Mouse (Mus musculus) CD8-positive naive resting alpha-beta T cell, adult 2 months (primary cell): ENCODE data around the gene Slc35f3.

ENCODE experiments used
- DNase-seq, 2 experiments: peaks; one replicate each; pipeline ENCODE4 v3.0.0; 2022; ENCODE audit warnings: low read depth in 2 of 2, low spot score in 2 of 2

Slc35f3 gene

DNA sequence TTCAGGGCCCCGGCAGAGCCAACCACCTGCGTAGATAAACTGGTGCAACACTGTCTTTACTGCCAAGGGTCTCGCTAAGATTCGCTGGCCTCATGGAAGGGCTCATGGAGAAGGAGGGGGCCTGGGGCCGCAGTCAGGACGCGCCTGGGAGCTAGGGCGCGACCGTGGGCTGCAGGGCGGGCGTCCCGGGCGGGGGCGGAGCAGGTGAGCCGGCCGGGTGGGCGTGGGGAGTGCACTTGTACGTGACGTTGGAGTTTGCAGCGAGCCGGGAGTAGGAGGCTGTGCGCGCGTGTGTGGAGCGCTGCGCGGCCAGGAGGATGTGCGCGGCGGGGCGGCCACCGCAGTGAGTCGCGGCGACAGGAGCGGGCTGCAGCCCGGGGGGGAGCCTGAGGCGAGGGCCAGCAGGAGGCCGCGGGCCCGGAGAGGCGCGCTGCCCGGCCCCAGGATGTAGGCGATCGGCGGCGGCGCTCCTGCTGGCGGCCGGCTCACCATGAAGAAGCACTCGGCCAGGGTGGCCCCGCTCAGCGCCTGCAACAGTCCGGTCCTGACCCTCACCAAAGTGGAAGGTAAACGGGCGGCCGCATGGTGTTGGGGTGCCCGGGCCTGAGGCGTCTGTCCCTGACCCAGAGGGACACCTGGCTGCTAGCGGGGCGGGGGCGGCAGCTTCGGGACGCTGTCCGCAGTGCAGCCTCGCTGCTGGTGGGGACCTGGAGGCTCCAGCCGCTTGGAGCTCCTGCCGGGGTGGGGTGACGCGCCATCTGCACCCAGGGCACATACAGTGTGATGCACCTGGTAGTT, at the start of gene Slc35f3:
Gene Slc35f3 (plus strand): TSS at position 263 of the 798 bp plus-strand sequence.
- DNase-seq = no peak

DNA sequence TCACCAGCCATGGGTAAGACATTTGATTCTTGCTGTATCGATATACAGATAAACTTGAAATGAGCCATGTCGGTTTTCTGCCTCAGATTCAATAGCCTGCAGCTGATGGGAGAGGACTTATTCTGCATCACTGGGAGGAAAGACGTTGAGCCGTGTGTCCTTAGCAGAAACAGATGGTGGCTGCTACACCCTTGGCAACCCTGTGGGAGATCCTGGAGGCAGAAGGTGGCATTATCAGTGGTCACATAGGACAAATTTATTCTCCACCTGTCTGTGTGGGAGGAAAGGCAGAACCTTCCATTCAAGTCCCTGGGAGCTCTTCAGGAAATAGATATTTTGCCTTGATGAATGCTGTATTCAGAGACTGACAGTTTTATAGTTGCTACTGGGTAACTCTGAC, 47.9 kb upstream of the Slc35f3 start:
- no peak for DNase-seq

DNA sequence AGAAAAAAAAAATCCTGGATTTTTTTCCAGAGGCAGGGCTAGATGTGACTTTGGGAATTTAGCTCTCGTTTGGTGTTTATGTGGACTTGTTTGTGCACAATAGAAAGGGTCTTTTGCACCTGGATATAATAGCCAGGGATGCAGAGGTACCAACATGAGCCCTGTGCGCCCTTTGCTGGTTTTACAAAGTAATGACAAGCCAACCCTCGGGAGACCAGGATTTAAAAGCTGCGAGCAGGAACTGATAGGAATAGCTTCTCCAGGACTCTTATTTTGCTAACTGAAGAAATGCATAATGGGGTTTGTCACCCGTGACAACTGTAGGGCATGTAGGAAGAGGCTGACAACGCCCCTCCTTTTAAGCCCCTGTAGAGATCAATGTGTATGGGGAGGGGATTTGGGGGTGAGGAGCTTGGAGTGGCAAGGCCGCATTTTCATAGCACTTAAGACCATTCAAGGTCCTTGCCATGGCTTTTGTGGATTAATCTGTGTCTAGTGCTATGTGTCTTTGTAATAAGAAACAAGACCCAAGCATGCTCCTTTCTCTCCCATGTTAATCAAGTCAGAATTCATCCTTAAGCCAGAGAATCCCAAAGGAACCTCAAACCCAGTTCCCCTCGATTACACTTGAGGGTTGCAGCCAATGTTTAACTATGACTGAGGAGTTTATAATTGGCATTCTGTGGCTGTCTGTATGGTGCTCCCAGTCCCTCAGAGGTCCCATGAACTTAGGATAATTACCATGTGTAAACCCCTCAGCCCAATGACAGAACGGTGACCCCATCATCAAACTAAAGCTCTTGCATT, 41.6 kb upstream of the Slc35f3 start:
- DNase-seq = no peak

DNA sequence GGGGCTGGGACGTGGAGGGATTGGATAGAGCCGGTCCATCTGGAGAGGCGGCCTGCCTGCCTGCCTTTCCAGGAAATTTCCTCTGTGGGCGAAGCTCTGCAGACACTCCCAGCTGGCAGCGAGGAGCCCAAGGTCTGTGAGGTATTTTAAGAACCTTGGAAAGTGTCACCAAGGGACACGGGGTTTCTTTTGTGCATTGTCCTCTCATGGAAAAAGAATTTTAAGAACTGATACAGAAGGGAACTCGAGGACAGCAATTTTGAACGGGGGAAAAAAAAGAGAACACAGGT, 41.0 kb upstream of the Slc35f3 start:
- no peak for DNase-seq

DNA sequence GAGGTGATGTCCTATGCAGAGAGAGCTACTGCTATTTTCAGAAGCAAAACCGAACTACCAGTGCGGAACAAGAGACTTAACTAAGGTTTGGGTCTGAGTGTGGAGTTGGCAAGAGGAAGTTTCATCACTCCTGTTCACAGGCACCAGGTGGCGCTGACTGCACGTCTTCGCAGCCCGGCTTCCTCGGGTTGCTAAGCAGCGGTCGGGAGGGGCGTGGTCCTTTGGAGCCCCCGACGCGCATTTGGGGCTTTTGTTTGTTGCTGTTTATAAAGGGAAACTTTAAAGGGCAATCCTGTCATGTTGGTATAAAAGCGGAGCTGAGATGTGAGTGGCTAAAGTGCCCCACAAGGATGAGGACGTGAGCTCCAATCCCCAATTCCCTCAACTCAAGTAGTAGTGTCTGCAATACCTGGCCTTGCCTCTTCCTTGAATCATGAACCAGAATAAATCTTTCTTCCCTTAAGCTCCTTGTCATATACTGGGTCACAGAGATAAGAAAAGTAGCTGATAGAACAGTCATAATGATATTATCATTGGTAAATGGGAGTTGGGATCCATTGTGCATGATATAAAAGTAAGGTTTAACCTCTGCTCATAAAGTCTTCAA, 40.1 kb upstream of the Slc35f3 start:
- DNase-seq = peak in 1 of 2 experiments; percentile 6

DNA sequence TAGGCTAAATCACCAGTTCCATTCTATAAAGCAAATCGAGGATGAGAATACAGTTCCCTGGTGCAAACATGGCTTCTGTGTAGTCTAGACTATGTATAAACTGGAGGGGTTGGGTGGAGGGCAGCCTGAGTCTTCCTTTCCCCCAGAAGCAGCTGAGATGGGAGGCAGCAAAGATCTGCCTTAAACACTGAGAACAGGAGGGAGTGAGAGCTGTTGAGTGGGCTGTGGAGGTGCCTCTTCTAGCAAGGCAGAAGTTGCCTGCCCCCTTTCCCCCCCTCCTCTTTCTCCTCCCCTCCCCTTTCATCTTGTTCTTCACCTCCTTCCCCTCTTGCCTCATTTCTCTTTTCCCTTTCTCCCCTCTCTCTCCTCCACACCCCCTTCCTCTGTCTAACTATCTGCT, 33.2 kb upstream of the Slc35f3 start:
- DNase-seq = no peak

DNA sequence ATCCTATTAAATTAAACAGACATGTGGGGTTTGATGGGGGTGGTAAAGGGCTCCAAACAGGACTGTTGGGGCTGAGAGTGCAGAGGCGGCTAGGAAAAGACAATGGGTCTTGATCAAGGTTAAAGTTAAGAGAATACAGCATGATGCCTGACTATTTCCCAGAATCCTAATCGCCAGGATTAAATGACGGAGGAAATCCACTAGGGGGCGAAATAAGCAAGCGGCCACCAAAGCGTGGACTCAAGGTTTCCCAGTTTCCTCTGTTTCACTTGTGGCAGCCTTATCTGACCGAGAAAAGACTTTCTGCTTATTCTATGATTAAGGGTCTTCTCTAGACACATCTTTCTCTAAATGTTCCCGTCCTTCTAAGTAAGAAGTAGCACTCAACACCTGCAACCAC, 31.2 kb upstream of the Slc35f3 start:
- no peak for DNase-seq

DNA sequence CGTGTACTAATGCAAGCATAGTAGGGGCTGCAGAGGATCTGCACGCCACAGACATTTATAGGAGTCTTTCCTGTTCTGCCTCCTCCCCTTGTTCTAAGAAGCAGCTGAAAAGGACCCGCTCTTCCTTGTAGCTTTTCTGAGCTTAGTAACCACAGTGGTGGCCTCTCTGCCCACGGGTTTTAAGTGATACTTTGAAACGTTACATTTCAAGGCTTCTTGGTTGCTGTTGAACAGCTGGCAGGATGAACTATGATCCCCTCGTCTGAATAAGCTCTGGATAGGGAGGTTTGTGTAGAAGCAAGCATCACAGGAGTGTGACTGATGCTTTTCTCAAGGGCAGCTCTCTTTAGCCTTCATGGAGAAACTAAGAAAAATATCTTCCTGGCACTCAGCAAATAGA, 28.6 kb upstream of the Slc35f3 start:
- no peak for DNase-seq

DNA sequence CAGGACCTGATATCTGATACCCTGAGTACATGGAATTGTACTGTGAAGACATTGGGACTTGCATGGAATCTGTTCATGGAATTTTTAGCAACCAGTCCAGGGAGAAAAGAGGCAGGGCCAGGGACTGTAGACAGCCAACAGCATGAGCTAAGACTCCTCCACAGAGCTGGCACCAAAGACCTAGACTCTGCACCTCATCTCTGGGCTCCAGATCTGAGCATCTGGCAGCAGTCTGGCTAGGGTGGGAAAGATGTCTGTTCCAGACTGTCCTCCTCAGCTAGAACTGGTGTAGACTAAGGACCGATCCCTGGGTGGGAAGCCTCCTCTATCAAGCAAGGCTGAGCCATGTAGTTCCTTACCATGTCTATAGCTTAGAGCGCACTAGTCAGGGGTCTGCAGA, 25.9 kb upstream of the Slc35f3 start:
- DNase-seq = no peak

DNA sequence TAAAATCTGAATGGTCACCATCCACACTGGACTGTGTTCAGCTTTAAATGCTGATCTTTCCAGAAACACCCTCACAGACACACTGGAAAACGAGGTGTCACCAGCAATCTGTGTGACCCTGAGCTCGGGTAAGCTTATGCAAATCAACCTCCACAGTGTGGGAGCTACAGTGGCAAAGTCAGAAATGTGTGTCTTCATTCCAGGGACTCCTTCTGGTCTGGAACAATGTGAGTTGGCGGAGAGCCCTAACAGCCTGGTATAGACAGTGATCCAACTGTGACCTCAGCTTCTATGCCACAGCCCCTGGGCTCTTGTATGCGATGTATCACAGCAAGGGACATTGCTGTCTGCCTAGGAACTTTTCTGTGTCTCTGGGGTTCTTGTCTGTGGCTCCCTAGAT, 25.3 kb upstream of the Slc35f3 start:
- DNase-seq = no peak

DNA sequence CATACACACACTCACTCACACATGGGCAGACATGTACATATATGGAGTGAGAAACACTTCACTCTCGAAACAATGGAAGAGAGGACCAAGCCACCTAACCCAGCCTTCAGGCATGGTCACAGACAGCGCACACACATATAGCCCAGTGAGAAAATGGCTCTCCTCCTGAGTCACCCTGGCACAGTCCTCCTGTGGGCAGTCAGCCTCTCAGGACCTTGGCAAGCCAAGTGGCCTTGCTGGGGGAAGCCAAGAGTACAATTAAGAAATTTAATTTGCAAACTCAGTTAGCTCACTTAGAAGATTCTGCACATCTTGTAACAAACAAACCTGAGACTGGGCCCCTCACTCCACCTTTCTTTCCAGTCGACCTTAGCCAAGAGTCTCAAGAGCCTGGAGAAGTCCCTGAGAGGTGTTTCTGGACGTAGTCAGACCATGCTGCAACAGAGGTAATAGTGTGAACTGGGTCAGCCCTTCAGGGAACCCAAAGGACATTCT, 23.4 kb upstream of the Slc35f3 start:
- no peak for DNase-seq

DNA sequence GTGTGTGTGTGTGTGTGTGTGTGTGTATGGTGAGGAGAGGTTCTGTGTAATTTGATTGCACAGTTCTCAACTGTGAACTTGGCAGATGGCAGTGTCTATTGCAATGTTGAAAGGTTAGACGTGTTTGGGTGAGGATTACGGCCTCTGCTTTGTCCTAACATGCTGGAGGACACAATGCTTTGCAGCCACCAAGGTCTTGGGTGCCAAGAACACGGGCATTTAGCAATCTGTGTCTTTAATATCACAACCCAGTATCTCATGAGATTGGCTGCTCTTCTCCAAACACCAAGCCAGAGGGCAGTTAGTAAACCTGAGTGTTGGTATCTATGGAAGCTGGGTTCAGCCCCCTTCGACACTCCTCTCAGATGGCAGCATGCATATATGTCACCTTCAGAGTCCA, 22.5 kb upstream of the Slc35f3 start:
- DNase-seq = no peak

DNA sequence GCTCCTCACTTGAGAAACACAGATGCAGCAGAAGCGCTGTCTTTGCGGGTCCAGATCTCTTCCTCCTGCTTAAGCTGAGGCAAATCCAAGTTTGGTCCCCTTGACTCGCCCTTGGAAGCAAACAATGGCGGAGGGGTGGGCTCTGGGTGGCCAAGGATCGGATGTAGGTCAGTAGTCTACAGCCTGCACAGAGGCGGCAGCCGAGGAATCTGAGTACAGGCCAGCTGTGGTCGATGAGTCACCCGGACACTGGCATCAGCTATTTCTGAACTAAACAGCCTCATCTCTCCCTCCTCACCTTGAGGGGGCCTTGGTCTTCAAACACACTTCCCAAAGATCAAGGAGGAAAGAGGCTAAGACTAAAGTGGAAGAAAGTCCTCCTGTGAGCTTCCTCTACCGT, 6.4 kb upstream of the Slc35f3 start:
- no peak for DNase-seq

DNA sequence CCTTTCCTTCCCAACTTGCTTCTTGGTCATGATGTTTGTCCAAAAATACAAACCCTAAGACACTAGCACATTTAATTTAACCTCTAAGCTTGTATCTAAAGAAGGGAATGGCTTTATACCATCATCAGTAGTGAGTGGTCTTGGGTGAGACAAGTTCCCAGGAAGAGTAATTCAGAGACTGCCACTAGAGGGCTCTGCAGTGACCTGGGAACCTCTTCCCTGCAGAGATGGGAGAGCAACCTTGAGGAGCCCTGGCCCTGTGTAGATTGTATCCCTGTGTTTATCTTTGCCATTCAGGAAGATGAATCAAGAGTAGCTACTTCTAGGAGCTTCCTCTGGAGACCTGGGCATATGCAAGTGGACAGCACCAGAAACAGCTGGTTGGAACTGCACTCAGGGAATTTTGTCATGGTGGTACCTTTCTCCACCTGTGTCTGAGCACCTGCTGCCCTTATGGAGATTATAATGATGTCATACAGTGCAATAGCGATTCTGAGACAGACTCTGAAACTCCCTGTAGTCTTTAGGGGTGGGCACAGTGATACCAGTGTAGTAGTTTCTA, 993 bp upstream of the Slc35f3 start:
- DNase-seq = peak in 1 of 2 experiments; percentile 1

DNA sequence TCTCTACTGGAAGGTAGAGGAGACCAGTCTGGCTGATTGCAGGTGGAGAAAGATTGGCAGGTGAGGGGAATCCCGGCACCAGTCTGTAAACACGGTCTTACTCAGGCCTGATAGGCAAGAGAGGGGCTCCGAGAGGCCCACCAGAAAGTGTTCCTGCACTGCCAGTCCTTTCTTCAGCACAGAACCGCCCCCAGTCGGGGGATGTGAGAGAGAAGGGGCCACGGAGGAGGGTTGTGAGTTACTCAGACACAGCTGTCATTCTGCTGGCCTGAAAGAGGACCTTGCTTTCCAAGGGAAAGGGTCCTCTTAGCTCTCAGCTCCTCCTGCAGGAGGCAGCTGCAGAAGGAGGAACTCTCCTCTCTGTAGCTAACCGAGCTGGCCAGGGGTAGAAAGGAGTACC, 975 bp downstream of the Slc35f3 start:
- no peak for DNase-seq

DNA sequence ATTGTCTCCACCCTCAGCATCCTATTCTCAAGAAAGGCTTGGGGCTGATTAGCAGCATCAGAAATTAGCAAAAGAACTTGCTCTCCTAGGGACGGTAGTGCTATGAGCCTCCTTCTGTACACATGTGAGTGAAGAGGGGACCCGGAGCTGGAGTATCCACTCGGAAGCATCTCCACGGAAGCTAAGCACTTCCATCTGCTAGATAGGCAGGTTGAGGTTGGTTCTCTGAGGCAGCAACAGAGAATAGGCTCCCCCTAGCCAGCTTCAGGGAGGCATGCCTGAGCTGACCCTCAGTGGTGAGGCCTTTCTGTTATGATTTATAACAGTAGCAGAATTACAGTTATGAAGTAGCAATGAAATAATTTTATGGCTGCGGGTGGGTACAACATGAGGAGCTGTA, 2.0 kb downstream of the Slc35f3 start:
- no peak for DNase-seq

DNA sequence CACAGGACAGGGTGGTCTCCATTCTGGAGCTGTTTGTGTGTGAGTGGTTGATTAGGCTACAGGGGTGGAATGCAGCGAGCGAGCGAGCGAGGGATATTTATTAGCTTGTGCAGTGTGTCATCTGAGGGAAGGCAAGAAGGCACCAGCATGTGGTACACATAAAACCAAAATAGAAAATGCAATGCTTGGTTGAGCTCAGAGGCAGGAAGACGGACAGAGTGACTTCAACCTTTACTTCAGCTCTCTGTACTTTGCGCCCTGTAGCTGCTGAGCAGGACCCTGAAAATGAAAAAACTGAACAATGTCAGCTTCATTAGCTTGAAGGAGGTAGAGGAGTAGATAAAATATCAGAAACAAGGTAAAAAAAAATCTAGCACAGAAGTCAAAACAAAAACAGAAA, 3.2 kb downstream of the Slc35f3 start:
- DNase-seq = no peak

DNA sequence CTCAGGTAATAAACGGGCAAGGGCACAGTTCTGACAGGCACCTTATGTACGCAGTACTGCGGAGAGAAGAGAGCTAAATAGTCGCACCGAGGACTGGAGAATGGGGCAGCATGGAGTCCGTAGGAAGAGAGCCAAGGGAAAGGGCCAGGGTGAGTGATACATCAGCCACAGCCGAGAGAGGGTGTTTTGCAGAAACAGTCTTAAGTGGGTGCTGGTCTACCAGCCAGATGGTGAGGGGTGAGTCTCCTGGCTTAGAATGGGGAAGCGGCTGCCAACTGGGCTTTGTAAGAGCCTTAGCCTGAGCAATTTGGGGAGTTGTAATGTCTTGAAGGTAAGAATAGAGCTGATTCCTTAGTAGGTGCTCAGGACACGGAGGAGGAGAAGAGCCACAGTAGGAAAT, 8.8 kb downstream of the Slc35f3 start:
- no peak for DNase-seq

DNA sequence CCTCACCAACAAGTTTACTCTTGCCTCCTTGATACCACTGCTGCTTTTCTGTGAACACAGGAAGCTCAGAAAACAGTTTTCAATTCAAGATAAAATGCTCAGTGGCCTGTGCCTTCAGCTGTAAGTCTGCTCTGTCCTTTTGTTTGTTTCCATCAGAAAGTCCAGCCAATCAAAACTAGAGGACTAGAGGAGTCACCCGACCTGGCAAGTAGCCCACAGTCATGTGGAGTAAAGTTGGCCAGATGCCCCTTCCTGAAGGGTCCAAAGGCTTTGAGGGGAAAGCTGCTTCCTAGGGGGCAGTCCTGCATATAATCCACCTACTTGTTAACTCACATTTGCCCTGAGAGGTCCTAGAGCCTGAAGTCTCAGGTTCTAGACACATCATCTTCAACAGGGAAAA, 10.7 kb downstream of the Slc35f3 start:
- DNase-seq = no peak

DNA sequence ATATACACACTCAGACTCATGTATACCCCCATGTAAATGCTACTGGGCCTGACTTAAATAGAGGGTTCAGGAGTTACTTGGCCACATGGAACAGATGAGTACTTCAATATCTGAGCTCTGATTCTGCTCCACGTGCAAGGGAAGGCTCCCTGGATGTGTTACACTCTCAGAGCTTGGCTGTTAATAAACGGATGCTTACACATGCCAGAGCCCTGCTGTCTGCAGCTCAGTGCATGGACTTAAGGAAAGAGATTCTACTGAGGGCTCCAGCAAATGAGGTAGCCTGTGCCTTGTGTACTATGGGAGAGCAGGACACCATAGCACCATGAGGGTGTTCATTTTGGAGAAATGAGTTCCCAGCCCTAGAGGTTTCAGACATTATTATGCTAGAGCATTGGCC, 26.6 kb downstream of the Slc35f3 start:
- DNase-seq = no peak

DNA sequence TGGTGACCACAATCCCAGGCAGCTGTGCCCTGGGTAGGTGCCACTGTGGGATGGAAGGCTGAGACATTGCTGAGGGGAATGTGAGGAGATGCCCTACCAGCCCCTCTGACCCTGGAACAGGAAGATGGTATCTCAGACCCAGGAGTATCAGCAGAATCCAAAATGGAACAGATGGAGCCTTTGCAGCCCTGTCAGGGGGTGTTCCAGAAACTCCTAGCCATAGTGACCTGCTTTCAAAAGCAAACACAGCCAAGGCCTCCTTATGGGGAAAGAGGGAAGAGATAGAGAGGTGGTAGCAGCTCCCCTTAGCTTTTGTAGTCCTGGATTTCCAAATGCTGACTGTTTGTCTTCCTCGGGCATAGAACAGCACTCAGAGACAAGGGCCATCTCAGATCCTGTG, 27.8 kb downstream of the Slc35f3 start:
- no peak for DNase-seq

DNA sequence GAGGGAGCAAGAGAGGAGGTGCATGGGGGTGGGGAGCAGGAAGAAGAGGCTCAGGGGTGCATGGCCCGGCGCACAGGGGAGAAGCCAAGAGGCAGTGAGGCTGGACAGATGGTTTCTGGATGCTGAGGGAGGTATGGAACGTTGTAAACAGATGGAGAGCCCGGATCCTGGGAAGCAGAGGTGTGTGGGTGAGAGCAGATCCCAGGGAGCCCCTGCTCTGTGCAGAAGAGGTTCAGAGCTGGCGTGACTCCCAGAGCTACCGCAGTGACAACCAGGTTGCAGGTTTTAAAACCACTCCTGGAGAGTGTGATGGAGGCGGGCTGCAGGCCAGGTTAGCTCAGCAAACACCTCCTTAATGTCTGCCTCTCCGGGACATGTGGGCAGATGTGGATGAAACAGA, 28.4 kb downstream of the Slc35f3 start:
- DNase-seq = no peak
